Mouse (Mus musculus): ENCODE data around the gene Gm20865.
"Not testable (repeated sequence)": the region's sequence is repeated elsewhere in the genome, so short reads cannot be mapped to it uniquely, and the experiment has no call there.

The Gm20865 gene

DNA sequence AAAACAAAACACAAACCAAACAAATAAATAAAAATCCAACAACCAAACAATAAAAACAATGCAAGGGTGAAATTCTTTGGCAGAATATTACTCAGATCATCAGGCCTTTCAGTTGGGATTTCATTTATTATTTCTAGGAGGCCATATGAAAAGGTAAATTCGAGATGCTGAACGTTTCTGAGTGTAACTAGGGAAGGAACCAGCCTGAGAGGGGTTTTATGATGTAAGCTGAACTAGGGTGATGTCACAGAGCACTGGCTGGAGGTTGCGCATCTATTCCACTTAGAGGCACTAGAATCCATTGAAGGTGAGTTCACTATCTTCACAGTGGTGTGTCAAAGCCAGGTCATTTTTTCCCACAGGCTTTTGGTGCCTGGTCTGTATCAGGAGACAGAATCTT lies at the start of gene Gm20865:
Gene Gm20865, plus strand, starts transcription at position 301 of the 400 bp plus-strand sequence.
- not testable (repeated sequence) for DNase-seq (ENCODE audit: low spot score in 2 of 2)
